Mouse (Mus musculus): ENCODE data around the gene Fmnl1. TPM values are rescaled to one million over a fixed set of nuclear protein-coding genes. Genes with fewer than 3 reads are reported as not detected.
A peak's percentile ranks its signal among the peaks of the same experiment; 100 is the strongest.

Fmnl1 gene
- total RNA-seq, 2 experiments from 2014 or later: 8.1 to 8.2 TPM

DNA sequence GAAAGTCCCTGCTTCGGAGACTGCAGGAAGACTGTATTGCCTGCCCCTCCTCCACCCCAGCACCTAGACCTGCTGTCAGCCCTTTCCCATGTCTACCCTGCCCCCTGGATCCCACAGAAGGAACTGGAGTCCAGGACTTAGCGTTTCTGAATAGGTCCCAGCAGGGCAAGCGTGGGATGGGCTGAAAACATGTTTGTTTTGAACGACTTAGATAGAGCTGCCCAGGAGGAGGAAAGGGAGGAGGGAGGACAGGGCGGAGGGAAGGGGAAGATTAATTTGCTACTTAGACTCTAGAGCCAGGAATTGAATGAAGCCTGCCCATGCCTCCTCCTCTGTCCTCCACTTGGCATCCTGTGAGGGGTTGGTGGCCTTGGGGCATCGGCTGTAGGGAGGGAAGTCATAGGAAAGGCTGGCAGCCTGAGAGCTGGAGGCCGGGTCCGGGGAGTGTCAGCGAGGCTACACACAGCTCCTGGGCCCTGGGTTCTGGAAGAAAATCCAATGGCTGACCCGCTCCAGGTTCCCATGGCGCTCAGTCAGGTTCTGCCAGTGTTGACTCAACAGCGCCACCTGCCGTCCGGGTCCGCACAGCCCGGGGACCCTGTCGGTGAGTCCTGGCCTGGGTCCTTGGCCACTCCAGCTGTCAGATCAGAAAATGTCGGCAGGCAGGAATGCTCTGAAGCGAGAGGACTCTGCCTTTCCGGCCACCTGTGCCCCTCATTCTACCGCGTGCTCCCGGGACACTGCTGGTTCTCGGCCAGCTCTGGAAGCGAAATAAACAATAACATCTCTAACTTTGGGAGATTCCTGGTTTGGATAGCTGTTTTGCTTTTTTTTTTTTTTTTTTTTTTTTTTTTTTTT lies 12.1 kb upstream of the Fmnl1 start:
- peak; percentile 97 to 98 for DNase-seq (ENCODE audit: low spot score in 2 of 2)

DNA sequence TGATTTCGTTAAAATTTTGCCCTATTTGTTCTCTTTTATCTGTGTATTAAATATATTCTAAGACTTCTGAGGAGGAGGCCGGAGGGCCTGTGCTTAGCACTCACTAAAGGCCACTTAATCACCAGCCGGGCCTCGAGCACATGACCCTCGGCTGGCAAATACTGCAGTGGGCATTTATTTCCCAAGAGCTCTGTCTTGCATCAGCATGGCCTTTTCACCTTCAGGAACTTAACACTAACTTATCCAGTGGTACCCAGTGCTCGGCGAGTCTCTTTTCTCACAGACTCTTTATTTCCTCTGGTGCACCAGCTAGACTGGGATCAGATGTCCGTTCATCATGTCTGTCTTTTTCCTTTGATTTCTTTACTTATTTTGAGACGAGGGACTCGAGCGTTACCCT lies 10.2 kb upstream of the Fmnl1 start:
- no peak for DNase-seq (ENCODE audit: low spot score in 2 of 2)

DNA sequence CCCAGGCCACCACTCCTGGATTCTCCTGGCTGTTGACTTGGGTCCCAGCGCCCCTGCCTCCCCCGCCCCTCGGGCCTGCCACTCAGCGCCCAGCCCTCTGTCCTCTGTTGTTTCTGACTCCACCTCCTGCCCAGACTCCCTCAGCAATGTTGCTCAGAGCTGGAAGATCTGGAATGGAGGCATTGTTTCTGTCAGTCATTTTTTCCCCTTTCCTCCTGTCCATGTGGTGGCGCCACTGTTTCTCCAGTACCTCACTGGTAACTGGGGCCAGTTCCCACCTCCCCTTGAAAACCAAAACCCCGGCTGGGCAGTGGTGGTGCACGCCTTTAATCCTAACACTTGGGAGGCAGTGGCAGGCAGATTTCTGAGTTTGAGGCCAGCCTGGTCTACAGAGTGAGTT lies 9.5 kb upstream of the Fmnl1 start:
- DNase-seq (ENCODE audit: low spot score in 2 of 2): no peak

DNA sequence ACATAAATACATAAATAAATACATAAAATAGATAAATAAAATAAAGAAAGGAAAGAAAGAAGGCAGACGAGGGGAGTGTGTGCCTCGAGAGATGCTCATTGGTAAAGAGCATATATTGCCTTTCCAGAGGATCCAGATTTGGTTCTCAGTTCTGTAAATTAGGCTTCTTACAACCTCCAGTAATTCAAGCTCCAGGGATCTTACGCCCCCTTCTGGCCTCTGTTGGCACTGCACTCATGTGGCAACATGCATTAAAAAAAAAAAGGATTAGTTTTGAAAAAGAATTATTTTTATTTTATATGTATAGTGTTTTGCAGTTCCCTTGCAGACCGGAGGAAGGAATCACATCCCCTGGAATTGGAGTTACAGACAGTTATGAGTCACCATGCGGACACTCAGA lies 8.8 kb upstream of the Fmnl1 start:
- no peak for DNase-seq (ENCODE audit: low spot score in 2 of 2)

DNA sequence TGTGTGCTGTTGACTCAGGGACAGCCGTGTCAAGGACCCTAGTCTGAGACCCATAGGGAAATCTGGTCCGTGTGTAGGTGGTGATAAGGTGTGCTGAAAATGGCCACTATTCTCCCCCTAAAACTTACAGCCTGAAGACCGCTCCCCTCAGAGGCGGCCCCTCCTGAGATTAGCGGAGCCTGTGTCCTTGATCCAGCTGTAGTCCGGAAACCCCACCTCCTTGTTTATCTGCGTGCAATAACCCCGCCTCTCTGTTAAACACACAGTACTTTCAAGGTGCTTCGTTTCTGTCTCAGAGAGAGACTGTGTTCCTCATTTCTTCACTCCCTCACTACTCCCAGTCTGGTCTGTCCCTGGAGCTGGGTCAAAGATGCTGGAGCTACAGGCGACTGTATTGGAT lies 6.5 kb upstream of the Fmnl1 start:
- no peak for DNase-seq (ENCODE audit: low spot score in 2 of 2)

DNA sequence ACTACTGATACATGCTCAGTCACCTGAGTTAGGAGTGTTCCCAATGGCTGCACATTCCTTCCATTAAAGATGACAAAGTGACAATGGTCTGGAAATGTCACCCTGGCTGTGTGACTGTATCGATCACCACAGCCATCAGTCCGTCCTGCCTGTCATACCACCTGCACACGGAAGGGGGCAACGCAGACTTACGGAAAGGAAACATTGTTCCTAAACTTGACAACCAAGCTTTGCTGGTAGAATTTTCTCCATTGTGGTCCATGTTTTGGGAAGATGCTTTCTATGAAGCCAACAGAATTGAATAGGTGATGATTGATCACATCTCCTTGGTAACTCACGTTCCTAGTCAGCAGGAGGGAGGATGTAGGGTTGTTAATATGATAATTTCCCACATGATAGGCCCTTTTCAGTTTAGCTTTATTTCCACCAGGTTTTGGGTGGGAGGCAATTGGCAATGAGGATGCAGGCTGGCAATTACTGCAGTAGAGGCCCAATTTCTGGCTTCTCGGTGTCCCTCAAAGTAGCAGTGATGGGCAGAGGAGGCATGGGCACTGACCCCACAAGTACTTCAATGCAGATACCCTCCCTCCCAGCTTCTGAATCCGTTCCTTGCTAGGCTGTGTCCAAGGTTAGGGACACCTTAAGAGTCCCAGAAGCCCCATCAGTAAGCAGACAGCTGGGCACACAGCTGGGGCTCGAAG lies 2.1 kb upstream of the Fmnl1 start:
- DNase-seq (ENCODE audit: low spot score in 2 of 2): peak in 1 of 2 experiments; percentile 54

DNA sequence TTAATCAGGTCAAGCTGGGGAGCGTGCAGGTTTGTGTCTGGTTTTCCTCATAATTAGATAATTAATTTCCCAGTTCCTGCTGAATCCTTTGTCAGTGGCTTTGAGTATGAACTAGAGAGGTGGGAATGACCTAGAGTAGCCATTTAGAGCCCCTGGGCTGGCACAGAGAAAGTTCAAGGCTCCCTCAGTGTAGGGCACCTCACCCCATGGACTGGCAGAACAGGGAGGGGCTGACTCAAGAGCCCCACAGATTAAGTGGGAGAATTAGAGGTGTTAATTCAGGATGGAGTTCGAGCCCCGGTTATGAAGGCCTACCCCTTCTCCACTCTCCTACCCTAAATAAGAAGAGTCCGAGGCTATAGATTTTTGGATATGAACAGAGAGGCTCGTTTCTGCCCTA lies 1.2 kb upstream of the Fmnl1 start:
- no peak for DNase-seq (ENCODE audit: low spot score in 2 of 2)

DNA sequence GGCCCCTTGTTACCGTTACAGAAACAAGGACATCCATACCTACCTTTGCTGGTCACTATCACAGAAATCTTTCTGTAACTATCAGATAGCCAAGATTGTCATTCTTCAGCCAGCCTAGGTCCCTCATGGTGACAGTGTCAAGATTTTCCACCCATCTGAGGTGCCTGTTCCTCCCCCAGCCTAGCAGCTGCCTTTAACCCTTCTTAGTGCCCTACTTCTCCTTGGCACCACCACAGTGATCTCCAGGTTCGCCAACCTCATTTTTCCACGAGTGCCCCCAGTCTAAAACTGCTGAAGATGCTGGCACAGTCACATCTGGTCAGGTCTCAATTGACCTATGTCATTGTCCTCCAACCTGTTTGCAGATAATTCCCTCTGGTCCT lies 805 bp upstream of the Fmnl1 start:
- DNase-seq (ENCODE audit: low spot score in 2 of 2): no peak

DNA sequence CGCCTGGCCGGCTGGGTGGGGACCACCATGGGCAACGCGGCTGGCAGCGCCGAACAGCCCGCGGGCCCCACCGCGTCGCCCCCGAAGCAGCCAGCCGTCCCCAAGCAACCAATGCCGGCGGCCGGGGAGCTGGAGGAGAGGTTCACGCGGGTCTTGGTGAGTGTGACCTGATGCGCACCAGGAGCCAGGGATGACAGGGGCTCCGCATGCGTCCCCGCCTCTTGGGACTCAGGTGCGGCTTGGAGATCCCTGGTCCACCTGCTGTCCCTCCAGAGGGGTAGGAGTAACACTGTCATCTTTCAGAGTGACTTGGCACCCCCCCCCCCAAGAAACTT lies 346 bp downstream of the Fmnl1 start:
- DNase-seq (ENCODE audit: low spot score in 2 of 2): no peak

DNA sequence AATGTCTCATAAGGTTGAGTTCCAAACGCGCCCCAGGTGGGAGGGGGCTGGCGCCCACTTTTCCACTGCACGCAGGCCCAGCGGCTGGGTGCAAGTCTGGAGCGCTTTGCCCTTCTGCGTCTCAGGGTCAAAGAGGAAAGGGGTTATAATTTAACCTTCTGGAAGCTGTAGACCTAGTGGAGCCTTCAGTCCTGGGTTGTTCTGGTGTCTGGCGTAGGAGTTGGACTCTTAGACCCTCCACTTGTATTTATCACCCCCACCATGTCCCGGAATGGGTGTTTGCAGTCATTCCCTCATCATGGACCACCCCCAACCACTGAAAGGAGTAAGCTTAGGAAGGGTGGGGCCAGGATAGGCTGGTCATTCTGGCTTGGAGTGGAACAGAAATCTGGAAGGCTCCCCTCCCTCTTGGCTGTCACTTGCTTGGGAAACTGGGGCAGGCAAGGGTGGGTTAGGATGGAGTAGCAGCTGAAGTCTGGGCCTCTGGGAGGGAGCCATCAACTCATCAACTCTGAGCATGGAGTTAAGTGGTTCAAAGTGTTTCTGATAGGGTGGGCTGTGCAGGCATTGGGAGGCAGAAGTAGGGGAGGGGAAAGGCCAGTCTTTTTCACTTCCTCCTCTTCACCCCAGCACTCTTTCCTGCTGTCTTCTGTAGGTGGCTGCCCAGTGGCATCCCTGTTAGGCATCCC lies 940 bp downstream of the Fmnl1 start:
- DNase-seq (ENCODE audit: low spot score in 2 of 2): no peak

DNA sequence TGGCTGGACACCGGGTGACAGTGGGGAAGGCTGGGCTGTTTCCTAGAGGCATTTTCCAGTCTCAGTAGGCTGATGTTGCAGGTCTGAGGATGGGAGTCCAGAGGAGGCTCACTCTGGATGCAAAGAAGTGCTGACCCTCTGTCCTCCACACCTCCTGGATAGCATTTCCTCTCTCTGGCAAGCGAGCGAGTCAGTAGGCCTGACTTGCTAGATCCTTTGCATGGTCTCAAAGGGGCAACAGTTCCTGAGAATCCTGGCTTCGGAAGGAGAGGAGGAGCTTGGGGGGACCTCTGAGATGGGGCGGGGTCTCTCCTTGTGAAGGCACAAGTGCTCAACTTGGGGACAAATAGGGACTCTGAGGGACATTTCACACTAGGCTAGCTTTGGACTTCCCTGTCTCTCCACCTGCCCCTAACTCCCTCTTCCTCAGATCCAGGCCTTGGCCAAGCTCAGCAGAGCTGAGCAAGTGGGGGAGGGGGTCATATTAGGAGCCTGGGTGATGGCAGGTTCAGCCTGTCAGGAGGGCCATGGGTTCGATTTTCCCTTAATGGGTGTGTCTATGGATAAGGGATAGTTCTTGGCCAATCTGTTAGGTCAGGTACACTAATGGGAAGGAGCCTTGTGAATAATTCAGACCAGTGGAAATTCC lies 1.6 kb downstream of the Fmnl1 start:
- DNase-seq (ENCODE audit: low spot score in 2 of 2): no peak

DNA sequence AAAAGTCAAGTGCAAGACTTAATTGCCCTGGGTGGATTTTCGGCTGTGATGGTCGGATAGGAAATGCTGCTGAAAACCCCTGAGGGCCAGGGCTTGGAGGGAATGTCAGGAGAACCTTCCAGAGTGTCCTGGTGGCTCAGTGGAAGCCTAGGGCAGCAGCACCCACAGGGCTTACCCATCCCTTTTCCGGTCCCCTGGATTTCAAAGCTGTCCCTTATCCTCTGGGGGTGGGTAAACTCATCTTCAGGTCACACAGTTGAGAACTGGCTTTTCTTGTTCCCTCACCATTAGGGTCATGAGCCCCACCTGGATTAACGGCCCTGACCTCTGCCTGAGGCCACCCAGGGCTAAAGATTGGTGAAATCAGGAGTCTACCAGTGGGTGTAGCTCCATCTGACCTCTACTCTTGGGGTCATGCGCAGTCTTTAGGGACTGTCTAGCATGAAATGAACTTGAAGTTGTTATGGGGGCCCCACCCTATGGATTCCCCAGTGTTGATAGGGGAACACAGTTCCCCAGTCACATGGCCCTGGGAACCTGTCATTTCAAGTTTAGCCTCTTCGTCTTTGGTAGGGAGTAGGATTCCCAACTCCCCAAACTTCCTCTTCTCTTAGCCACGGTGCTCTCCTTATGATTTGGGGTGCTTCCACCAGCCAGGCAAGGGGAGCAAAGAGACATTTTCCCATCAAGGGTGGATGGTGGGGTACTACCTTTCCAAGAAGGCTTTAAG lies 2.3 kb downstream of the Fmnl1 start:
- DNase-seq (ENCODE audit: low spot score in 2 of 2): no peak

DNA sequence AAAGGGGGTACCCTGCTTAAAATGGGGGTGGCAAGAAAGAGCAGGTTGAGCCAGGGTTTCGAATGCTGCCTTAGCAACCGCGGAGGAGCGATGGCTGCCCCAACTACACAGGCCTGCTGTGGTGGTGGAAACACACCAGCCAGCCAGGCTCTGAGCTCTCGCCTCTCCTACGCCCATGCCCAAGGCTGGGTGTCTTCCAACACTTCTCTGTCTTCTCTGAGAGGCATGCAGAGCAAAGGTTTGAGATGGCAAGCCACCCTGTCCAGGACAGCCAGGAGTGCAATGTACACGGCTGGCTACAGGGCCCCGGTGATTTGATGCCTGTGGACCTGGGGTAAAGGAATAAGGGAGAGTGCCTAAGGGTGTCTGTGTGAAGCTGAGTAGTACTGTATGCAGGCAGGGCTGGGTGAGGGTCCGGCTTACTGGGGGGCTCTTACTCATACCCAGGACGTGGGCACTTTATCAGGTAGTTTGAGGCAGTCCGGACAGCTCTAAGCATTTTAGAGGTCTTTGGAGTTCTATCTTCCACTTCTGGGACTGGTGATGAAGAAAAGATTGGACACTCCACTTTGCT lies 3.0 kb downstream of the Fmnl1 start:
- peak in 1 of 2 experiments; percentile 8 for DNase-seq (ENCODE audit: low spot score in 2 of 2)

DNA sequence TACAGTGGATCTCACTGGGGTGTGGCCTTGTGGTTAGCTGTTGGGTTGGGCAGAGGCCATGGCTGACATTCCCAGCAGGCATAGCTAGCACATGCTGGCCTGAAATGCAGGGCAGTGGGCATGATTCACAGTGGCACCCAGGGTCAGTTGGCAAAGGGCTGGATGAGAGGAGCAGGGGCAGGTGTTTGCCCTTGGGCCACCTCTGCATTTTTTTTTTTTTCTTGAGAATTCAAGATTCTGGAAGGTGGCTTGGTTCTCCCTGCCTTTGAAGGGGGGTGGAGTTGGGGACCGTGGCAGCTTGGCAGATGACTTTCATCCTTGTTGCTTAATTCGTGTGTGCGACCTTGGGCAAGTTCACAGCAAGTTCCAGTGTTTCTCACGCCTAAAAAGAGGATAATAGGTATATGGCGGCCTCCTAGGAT lies 3.5 kb downstream of the Fmnl1 start:
- DNase-seq (ENCODE audit: low spot score in 2 of 2): no peak

DNA sequence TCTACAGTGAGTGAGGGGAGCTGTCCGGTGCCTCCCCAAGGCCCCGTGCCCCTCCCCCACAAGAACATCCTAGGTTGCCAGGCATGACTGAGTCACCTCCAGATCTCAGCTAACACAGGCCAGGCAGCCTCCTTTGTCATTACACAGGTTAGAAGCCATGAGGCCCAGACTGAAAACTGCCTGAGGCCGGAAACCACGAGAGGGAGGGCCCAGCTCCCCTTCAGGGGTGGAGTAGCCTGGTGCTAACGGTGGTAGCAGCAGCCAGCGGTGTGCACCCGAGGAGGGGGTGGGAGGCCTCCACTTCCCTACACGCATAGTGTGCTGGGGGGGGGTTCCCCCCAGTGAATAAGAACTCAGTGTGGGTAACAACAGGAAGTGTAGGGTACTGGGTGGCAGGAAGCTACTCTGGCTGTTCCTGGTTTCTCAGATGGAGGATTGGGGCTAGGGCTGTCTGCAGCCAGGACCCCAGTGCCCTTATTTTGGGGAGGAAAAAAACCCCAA lies 4.0 kb downstream of the Fmnl1 start:
- DNase-seq (ENCODE audit: low spot score in 2 of 2): no peak

DNA sequence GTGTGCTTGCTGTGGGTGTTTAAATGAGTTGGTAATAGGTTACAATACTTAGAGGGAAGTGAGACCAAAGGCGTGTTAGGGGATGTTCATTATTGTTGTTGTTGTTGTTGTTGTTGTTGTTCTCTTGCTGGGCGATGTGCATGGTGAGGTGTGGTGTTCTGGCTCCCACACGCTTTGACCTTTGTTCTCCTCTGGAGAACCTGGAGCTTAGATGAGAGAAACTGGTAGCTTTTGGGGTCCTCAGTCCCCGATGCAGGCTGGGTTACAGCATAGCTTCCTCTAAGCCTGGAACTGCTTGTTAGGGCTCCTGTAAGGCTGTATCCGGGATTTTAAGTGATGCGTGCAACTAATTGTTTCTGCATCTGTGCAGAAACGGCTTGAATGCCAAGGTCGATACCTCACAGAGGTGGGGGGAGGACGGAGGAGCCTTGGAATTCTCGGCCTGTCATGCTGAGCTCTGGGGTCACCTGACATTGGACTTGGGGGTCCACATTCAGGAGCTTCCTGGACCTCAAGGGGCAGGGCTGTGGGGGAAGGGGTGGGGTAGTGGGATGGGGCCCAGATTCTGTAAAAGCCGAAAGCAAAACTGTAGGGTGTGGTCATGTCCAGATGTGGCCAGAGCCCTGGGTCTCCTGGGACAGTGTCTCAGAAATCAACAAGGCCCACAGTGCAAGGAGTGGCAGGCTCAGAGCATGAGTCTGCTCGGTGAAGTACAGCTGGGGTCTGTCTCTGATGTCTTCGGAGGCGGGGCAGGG lies 5.0 kb downstream of the Fmnl1 start:
- no peak for DNase-seq (ENCODE audit: low spot score in 2 of 2)

DNA sequence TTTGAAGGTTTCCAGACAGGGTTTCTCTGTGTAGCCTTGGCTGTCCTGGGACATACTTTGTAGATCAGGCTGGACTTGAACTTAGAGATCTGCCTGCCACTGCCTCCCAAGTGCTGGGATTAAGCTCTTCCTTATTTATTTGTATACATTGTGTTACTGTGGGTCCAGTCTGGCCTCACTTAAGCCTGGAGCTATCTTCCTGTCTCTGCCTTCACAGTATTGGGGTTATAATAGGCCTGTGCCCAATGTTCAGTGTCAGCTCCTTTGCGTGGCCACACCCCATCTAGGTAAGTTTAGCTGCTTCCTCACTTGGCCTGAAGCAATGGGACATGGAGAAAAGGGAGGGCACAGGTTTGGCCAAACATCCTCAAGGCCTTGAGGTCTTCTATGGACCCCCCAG lies 5.6 kb downstream of the Fmnl1 start:
- no peak for DNase-seq (ENCODE audit: low spot score in 2 of 2)

DNA sequence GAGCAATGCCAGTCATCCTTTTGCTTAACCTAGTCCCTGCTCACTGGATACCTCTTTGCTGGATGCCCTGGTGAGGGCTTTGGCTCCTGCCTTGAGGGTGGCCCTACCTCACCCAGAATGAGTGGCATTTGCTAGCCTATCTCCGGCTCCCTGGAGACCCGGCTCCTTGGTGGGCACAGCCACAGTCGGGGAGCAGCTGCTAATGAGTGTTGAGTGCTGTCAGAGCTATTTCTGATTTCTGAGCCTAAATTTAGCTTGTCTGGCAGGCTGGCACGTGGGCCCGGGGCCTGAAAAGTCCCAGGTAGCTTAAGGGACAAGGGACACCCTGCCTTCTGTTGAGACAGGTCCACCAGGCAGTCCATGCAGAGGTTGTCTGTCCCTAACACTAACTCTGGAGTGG lies 6.3 kb downstream of the Fmnl1 start:
- no peak for DNase-seq (ENCODE audit: low spot score in 2 of 2)

DNA sequence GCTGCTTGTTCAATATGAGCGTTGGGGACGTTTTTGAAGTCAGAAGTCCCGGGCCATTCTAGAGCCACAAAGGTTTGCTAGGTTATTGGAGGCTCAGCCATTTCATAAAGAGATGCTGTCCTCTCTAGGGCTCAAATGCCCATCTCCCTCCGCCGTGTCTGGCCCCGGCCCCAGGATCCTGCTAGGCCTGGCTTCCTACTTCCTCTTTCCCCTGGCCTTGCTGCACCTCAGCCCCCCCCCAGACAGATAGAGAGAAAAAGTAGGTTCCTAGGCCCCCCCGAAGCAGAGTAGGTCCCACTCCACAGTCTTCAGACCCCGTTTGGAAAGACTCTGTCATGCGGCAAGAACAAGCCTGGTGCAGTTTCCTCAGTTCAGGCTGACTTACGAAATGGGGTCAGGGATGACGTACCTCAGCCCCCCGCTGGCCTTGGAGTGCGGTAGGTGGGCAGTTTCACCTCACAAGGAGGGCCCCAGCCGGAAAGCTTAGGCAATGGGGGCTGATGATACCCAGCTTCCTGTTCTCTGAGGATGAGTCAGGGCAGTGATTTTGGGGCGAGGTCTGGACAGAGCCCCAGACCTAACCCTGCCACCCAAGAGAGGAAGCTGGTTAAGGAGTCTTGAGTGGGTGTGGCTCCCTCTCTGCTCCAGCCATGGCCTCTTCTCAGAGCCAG lies 7.0 kb downstream of the Fmnl1 start:
- DNase-seq (ENCODE audit: low spot score in 2 of 2): peak in 1 of 2 experiments; percentile 8

Data from gastrocnemius, postnatal 4 days (tissue).